Mouse (Mus musculus): ENCODE measurements around the gene Krt222. TPM values are rescaled to one million over a fixed set of nuclear protein-coding genes. Genes with fewer than 3 reads are reported as not detected.

Krt222 gene
- polyA plus RNA-seq, 1 experiment: 1.2 TPM

DNA sequence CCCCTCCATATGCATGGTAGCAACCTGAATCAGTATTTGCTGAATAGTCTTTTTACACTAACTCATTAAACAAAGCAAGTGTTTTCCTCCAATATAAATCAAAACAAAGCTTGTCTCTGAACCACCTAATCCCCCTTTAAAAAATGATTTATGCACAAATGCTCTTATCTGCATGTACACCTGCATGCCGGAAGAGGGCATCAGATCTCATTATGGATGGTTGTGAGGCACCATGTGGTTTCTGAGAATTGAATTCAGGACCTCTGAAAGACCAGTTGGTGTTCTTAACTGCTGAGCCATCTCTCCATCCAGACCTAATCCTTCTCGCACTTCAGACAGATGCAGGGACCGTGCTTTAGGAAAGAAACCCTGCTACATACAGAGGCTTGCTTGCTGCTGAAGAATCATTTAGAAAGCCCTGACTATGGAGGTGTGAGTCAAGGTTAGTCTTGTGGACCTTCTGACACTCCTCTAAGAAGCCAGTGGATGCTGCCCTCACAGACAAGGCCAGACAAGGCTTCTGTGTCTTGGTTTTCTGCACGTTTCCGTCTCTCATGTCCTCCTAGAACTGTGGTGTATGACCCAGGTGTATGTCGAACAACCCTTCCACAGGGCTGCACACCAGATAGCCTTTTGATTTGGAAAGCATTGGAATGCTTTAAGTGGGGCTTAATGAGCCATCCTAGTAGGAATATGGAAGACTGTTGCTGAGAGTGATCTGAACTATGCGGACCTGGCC, 26.5 kb downstream of the Krt222 start:
- Histone ChIP-seq H3K4me3 (ENCODE audit: insufficient read depth, low read depth, low read length) (no peak overlapping the region), H3K4me1 (ENCODE audit: control insufficient read depth, insufficient read depth, insufficient read length, low read length) (no peaks in the 10 kb centered on the region), H3K27ac (replicated peaks; ENCODE audit: low read depth, low read length) (no peak overlapping the region)

DNA sequence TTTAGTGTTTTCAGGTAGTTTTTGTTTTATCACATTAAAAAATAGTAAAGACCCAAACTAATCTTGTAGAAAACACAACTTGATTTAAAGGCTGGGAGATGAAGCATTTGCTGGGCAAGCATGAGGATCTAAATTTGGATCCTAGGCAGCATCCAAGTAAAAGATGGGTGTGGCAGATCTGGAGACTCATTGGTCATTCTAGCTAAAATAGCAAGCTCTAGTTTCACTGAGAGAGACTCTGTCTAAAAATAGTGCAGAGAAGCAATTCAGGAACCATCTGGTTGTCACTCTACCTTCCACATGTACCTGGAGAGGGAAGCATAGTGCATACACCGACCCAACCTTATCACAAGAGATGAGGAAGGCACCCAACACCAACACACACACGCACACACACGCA, 27.7 kb downstream of the Krt222 start:
- no peak overlapping the region for H3K4me3 ChIP-seq (ENCODE audit: insufficient read depth, low read depth, low read length)
- no peaks in the 10 kb centered on the region for H3K4me1 ChIP-seq (ENCODE audit: control insufficient read depth, insufficient read depth, insufficient read length, low read length)
- no peak overlapping the region for H3K27ac ChIP-seq (replicated peaks; ENCODE audit: low read depth, low read length)

GRCm38 (mm10) chr11:99212693-99213092, 31.2 kb downstream of the Krt222 start:
- H3K27ac ChIP-seq (replicated peaks; ENCODE audit: low read depth, low read length): no peak overlapping the region
- H3K4me1 ChIP-seq (ENCODE audit: control insufficient read depth, insufficient read depth, insufficient read length, low read length): no peaks in the 10 kb centered on the region
- H3K4me3 ChIP-seq (ENCODE audit: insufficient read depth, low read depth, low read length): no peak overlapping the region

DNA sequence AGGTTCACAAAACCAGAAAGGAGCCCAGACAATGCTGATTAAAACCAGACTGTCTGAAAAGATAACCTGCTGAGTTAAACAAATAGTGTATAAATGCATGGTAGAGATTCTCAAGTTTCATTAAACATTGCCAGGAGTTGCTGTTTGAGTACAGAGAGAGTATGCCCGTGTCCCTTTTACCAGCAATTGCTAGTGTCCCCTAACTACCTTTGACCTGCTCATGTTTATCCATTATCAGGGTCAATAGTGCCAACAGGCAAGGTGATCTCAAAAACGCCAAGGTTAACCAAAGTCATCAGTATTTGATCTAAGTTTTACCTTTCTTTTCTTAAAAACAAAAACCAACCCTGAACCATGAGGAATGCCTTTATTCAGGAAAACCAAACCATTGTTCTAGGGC, 31.9 kb downstream of the Krt222 start:
- Histone ChIP-seq H3K27ac (replicated peaks; ENCODE audit: low read depth, low read length) (no peak overlapping the region), H3K4me3 (ENCODE audit: insufficient read depth, low read depth, low read length) (no peak overlapping the region)

GRCm38 (mm10) chr11:99208105-99208669, 35.7 kb downstream of the Krt222 start:
- no peak overlapping the region for H3K27ac ChIP-seq (replicated peaks; ENCODE audit: low read depth, low read length)
- H3K4me3 ChIP-seq (ENCODE audit: insufficient read depth, low read depth, low read length): no peak overlapping the region
- no peaks in the 10 kb centered on the region for H3K4me1 ChIP-seq (ENCODE audit: control insufficient read depth, insufficient read depth, insufficient read length, low read length)

More for the DNA sequence above, 31.9 kb downstream of the Krt222 start:
- H3K4me1 ChIP-seq (ENCODE audit: control insufficient read depth, insufficient read depth, insufficient read length, low read length): no peaks in the 10 kb centered on the region

- no peaks in the 10 kb centered on the region for H3K4me1 ChIP-seq (ENCODE audit: control insufficient read depth, insufficient read depth, insufficient read length, low read length)
- no peak overlapping the region for H3K27ac ChIP-seq (replicated peaks; ENCODE audit: low read depth, low read length)
- no peak overlapping the region for H3K4me3 ChIP-seq (ENCODE audit: insufficient read depth, low read depth, low read length)
These were observed 36.4 kb downstream of the Krt222 start for GRCm38 (mm10) chr11:99207449-99207848.

DNA sequence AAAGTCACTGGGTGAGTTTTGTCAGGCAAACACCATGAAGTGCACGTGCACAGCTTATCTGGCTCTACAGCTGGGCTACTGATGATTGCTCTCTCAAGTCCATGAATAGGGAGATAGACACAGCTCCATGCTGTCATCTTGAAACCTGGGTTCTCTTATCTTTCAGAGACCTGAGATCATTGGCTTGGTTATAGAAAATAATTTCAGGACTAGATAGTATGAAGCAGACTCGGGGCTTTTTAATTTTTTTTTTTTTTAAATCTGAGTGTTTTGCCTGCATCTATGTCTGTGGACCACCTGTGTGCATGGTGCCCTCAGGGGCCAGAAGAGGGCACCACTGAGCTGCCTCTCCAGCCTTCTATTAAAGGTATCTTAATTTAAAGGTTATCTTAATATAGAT, 36.9 kb downstream of the Krt222 start:
- Histone ChIP-seq H3K27ac (replicated peaks; ENCODE audit: low read depth, low read length) (no peak overlapping the region), H3K4me3 (ENCODE audit: insufficient read depth, low read depth, low read length) (no peak overlapping the region), H3K4me1 (ENCODE audit: control insufficient read depth, insufficient read depth, insufficient read length, low read length) (no peaks in the 10 kb centered on the region)

DNA sequence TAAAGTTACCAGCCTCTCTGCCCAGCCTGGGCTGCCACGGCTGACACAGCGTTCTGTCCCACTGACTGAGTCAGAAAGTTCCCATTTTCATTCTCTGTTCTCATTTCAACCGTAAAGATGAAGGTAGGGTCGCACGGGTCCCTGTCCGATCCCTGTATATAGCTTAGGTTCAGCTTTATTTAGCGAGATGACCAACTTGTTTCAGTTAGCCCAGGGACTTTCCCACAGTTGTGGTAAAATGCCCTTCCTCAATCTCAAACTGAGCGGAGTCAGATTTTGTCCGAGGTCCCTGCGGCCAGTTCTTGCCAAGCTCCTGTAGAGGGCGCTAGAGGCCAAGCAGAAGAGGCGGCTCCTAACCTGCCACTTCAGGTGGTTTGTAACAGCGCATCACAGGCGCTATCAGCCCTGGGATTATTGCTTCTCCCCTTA, 54.7 kb downstream of the Krt222 start:
- no peaks in the 10 kb centered on the region for H3K4me1 ChIP-seq (ENCODE audit: control insufficient read depth, insufficient read depth, insufficient read length, low read length)
- H3K4me3 ChIP-seq (ENCODE audit: insufficient read depth, low read depth, low read length): no peak overlapping the region

GRCm38 (mm10) chr11:99187348-99187747, 56.5 kb downstream of the Krt222 start:
- Histone ChIP-seq H3K27ac (replicated peaks; ENCODE audit: low read depth, low read length) (no peak overlapping the region), H3K4me3 (ENCODE audit: insufficient read depth, low read depth, low read length) (no peak overlapping the region), H3K4me1 (ENCODE audit: control insufficient read depth, insufficient read depth, insufficient read length, low read length) (no peaks in the 10 kb centered on the region)

More for the DNA sequence above, 54.7 kb downstream of the Krt222 start:
- H3K27ac ChIP-seq (replicated peaks; ENCODE audit: low read depth, low read length): no peak overlapping the region

DNA sequence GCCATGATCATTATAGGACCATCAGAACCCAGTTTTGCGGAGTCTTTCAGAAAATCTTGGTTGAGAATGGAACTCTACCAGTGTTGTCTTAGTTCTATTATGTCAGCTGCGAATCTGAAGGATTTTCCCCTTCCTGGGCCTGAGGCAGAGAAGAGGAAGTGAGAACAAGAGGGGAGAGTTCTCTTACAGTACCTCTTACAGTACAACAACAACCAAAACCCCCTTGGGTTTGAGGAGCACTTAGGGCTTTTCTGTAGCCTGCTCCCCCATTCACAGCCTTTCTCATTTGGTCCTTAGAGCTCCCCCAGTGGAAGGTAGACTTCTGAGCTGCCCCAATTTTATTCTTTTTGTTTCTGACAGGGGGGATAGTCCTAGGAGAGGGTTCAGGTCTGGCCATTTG, 57.0 kb downstream of the Krt222 start:
- no peaks in the 10 kb centered on the region for H3K4me1 ChIP-seq (ENCODE audit: control insufficient read depth, insufficient read depth, insufficient read length, low read length)
- H3K4me3 ChIP-seq (ENCODE audit: insufficient read depth, low read depth, low read length): no peak overlapping the region
- H3K27ac ChIP-seq (replicated peaks; ENCODE audit: low read depth, low read length): no peak overlapping the region

Other genes with a start within 250 kb of the Krt222 start
- 0.92 and 1.2 TPM in 2 replicates for gene Top2a, start 219.9 kb downstream of the Krt222 start, polyA plus RNA-seq (2012; ENCODE audit: insufficient read depth, insufficient read length, missing spikeins)
- gene Igfbp4, start 202.8 kb downstream of the Krt222 start, polyA plus RNA-seq (2012; ENCODE audit: insufficient read depth, insufficient read length, missing spikeins): 63.5 and 77.4 TPM in 2 replicates
- gene Tns4, start 154.8 kb downstream of the Krt222 start, polyA plus RNA-seq (2012; ENCODE audit: insufficient read depth, insufficient read length, missing spikeins): not detected in 2 replicates
- gene Ccr7, start 89.0 kb downstream of the Krt222 start, polyA plus RNA-seq (2012; ENCODE audit: insufficient read depth, insufficient read length, missing spikeins): not detected in 2 replicates
- gene Smarce1, start 13.1 kb downstream of the Krt222 start, polyA plus RNA-seq (2012; ENCODE audit: insufficient read depth, insufficient read length, missing spikeins): 36.8 and 51.0 TPM in 2 replicates
- gene Krt24, start 41.2 kb upstream of the Krt222 start, polyA plus RNA-seq (2012; ENCODE audit: insufficient read depth, insufficient read length, missing spikeins): not detected in 2 replicates
- gene Krt25, start 78.9 kb upstream of the Krt222 start, polyA plus RNA-seq (2012; ENCODE audit: insufficient read depth, insufficient read length, missing spikeins): not detected in 2 replicates
- not detected in 2 replicates for gene Krt26, start 93.9 kb upstream of the Krt222 start, polyA plus RNA-seq (2012; ENCODE audit: insufficient read depth, insufficient read length, missing spikeins)
- gene Krt27, start 107.0 kb upstream of the Krt222 start, polyA plus RNA-seq (2012; ENCODE audit: insufficient read depth, insufficient read length, missing spikeins): not detected in 2 replicates
- gene Krt28, start 130.8 kb upstream of the Krt222 start, polyA plus RNA-seq (2012; ENCODE audit: insufficient read depth, insufficient read length, missing spikeins): not detected in 2 replicates
- gene Krt10, start 145.3 kb upstream of the Krt222 start, polyA plus RNA-seq (2012; ENCODE audit: insufficient read depth, insufficient read length, missing spikeins): 19.3 and 23.2 TPM in 2 replicates
- gene Krt12, start 178.2 kb upstream of the Krt222 start, polyA plus RNA-seq (2012; ENCODE audit: insufficient read depth, insufficient read length, missing spikeins): not detected in 2 replicates
- not detected in 2 replicates for gene Krt20, start 194.1 kb upstream of the Krt222 start, polyA plus RNA-seq (2012; ENCODE audit: insufficient read depth, insufficient read length, missing spikeins)
- gene Krt23, start 249.1 kb upstream of the Krt222 start, polyA plus RNA-seq (2012; ENCODE audit: insufficient read depth, insufficient read length, missing spikeins): not detected in 2 replicates